Mouse (Mus musculus) lung, adult 2 months (tissue): Measurements from ENCODE around the gene Gpr173.
A peak's percentile ranks its signal among the peaks of the same experiment; 100 is the strongest.

Experiments used
- CTCF ChIP-seq: fragments of 200-500 bp; IDR thresholded peaks from 2 replicates; pipeline ENCODE4 v1.5.1; 2011; ENCODE audit warnings: mild to moderate bottlenecking, low read length, control low read depth; ENCODE audit not compliant: insufficient read depth
- POLR2A ChIP-seq: fragments of 200-500 bp; IDR thresholded peaks from 2 replicates; pipeline ENCODE4 v1.6.1; 2011; ENCODE audit warnings: low read depth, mild to moderate bottlenecking, control low read depth, low read length, borderline replicate concordance; ENCODE audit errors: extremely low read depth

DNA sequence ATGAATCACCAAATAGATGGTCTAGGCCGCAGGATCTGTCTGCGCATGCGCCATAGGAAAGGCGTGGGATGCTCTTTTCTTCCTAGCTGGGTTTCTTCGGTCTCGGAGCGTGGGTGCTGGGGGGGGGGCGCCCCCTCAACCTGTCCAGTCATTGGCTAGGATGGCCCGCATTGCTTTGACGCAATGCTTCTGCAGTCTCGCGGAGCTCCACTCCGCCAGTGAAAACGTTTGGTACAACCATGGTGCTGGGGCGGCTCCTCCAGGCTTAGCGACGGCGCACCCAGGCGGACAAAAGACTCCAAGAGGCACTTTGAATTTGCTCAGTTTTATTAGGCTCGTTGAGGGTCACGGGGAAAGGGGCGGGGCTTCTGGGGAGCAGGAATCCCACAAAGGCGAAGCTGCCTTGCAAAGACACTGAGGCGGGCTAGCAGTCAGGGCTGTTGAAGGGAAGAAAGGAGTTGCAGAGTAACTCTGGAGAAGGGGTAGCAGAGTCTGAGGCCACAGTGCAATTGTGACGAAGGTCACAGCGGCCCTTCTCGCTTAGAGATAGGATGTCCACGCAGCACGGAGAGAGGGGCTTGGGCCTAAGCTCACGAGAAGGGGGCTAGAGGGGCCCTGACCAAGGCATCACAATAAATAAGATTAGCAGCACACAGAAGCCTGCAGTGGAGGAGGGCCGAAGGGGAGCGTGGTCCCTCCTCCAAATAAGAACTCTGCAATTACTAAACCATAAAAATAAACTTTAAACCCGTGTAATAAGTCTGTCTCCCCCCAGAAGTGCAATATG lies 31.8 kb downstream of the Gpr173 start:
- peak; percentile 44; the same call in 1 of the 2 replicates for TF ChIP-seq POLR2A
- TF ChIP-seq CTCF, result no peak
